Mouse (Mus musculus): ENCODE results near the gene Olfr11. TPM values are rescaled to one million over a fixed set of nuclear protein-coding genes. Genes with fewer than 3 reads are reported as not detected.

Olfr11 gene
- polyA plus RNA-seq (2012; rRNA removed) = not detected in 2 replicates

DNA sequence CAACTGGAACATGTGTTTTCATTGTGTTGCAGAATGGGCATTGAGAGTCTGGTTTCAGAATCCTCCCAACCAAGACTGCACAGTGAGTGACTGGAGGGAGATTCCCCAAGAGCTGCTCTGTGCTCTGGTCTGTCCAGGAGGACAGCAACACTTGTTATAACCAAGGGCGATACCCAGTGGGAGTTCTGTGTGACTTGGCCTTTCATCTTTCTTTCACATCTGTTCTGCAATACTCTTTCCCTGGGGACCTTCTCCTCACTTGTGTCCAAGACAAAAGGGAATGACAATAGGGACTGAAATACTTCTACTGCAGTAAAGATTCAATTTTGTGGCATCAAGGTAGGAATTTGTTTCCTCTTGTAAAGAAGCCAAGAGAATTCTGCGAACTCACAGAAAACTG is at the start of gene Olfr11:
Gene Olfr11, minus strand, starts transcription at position 101 of the 400 bp plus-strand sequence.
- 83% methylated on average over 2 of the region's 2 CpGs for WGBS
- no peak for DNase-seq (ENCODE audit: low read depth, low spot score)

DNA sequence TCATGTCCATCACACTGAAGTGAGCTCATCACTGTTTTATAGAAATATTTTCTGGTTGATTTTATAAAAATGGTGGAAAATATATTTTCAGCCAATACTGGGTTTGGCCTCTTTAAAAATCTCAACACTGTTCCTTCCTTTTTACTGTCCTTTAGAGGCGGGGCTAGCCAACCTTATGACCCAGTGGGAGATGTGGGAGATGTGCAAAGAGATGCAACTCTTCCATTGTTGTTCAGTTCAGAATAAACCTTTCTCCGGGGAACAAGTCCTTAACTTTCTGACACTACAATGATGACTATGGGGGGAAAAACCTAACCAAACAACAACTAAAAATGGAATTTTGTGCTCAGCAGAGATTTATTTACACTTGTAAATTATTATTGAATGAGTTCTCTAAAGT is 35.0 kb upstream of the Olfr11 start, which contains the start of gene Olfr1360:
Gene Olfr1360, minus strand, starts transcription at position 101 of the 400 bp plus-strand sequence.
- no peak for DNase-seq (ENCODE audit: low read depth, low spot score)
- WGBS = 80% methylated on average over 2 of the region's 2 CpGs

DNA sequence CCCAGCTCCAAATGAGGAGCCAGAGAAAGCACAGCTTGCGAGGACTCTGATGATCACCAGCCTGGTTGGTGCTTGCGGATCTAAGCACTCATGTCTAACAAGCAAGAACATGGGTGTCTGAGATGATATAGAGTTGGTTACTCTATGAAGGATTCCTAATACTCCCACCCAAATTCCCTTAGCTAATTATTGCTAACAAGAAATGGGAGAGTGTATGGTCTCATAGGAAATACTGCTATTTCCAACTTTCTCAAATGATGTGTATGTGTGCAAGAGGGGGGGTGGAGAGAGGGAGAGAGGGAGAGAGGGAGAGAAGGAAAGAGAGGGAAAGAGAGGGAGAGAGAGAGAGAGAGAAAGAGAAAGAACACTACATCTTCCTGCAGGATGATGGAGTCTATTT is 21.0 kb upstream of the Olfr11 start, which contains the start of gene Olfr1361:
Gene Olfr1361, minus strand, starts transcription at position 101 of the 400 bp plus-strand sequence.
- 53% methylated on average over 2 of the region's 2 CpGs for WGBS
- DNase-seq (ENCODE audit: low read depth, low spot score) = no peak

- DNase-seq (ENCODE audit: low read depth, low spot score) = no peak
Measured at GRCm38 (mm10) chr13:21613922-21614321, 28.4 kb downstream of the Olfr11 start, which contains the start of gene Olfr1362. Gene Olfr1362 (minus strand): TSS chr13:21614022.

- DNase-seq (ENCODE audit: low read depth, low spot score) = no peak
- 63% methylated on average over 2 of the region's 2 CpGs for WGBS
Measured at GRCm38 (mm10) chr13:21591618-21592017, 50.7 kb downstream of the Olfr11 start.

Other genes starting within 250 kb of the Olfr11 start
- 11.2 and 21.9 TPM in 2 replicates for gene Zkscan3, start 239.8 kb downstream of the Olfr11 start, polyA plus RNA-seq (2012; rRNA removed)
- 0.27 and 0.70 TPM in 2 replicates for gene Pgbd1, start 201.5 kb downstream of the Olfr11 start, polyA plus RNA-seq (2012; rRNA removed)
- gene Zscan26, start 188.8 kb downstream of the Olfr11 start, polyA plus RNA-seq (2012; rRNA removed) = 8.3 and 11.0 TPM in 2 replicates
- gene Nkapl, start 174.0 kb downstream of the Olfr11 start, polyA plus RNA-seq (2012; rRNA removed) = 0.10 TPM in 1 of 2 replicates, not detected in the other
- 0.21 and 0.44 TPM in 2 replicates for gene Zkscan4, start 163.6 kb downstream of the Olfr11 start, polyA plus RNA-seq (2012; rRNA removed)
- not detected in 2 replicates for gene Gm10065, start 163.1 kb downstream of the Olfr11 start, polyA plus RNA-seq (2012; rRNA removed)
- 0.08 and 0.09 TPM in 2 replicates for gene AK157302, start 147.3 kb downstream of the Olfr11 start, polyA plus RNA-seq (2012; rRNA removed)
- gene Gm11273, start 141.1 kb downstream of the Olfr11 start, polyA plus RNA-seq (2012; rRNA removed) = 23.7 and 33.7 TPM in 2 replicates
- gene Zkscan8, start 111.4 kb downstream of the Olfr11 start, polyA plus RNA-seq (2012; rRNA removed) = 1.7 and 2.7 TPM in 2 replicates
- gene Olfr1366, start 99.7 kb downstream of the Olfr11 start, polyA plus RNA-seq (2012; rRNA removed) = not detected in 2 replicates
- gene Olfr1535, start 82.6 kb downstream of the Olfr11 start, polyA plus RNA-seq (2012; rRNA removed) = not detected in 2 replicates
- not detected in 2 replicates for gene Olfr1364, start 60.8 kb downstream of the Olfr11 start, polyA plus RNA-seq (2012; rRNA removed)
- not detected in 2 replicates for gene Olfr1362, start 28.5 kb downstream of the Olfr11 start, polyA plus RNA-seq (2012; rRNA removed)
- gene Olfr1361, start 20.9 kb upstream of the Olfr11 start, polyA plus RNA-seq (2012; rRNA removed) = not detected in 2 replicates
- gene Olfr1360, start 34.9 kb upstream of the Olfr11 start, polyA plus RNA-seq (2012; rRNA removed) = not detected in 2 replicates
- not detected in 2 replicates for gene Olfr1359, start 55.6 kb upstream of the Olfr11 start, polyA plus RNA-seq (2012; rRNA removed)
- gene Hist1h2bl, start 73.6 kb upstream of the Olfr11 start, polyA plus RNA-seq (2012; rRNA removed) = 14.2 and 16.3 TPM in 2 replicates
- gene Hist1h2ai, start 73.9 kb upstream of the Olfr11 start, polyA plus RNA-seq (2012; rRNA removed) = 23.0 and 39.3 TPM in 2 replicates
- gene Hist1h3h, start 75.1 kb upstream of the Olfr11 start, polyA plus RNA-seq (2012; rRNA removed) = 33.4 and 59.9 TPM in 2 replicates
- gene Hist1h2bm, start 79.5 kb upstream of the Olfr11 start, polyA plus RNA-seq (2012; rRNA removed) = 4.5 and 5.5 TPM in 2 replicates
- gene Hist1h4j, start 92.5 kb upstream of the Olfr11 start, polyA plus RNA-seq (2012; rRNA removed) = 3.6 and 5.5 TPM in 2 replicates
- 44.1 and 68.7 TPM in 2 replicates for gene Hist1h4k, start 108.0 kb upstream of the Olfr11 start, polyA plus RNA-seq (2012; rRNA removed)
- 14.9 and 16.4 TPM in 2 replicates for gene Hist1h2ak, start 111.3 kb upstream of the Olfr11 start, polyA plus RNA-seq (2012; rRNA removed)
- gene Hist1h2bn, start 111.6 kb upstream of the Olfr11 start, polyA plus RNA-seq (2012; rRNA removed) = 3.5 and 9.7 TPM in 2 replicates
- 4.2 and 4.5 TPM in 2 replicates for gene Hist1h1b, start 138.1 kb upstream of the Olfr11 start, polyA plus RNA-seq (2012; rRNA removed)
- 46.3 and 55.3 TPM in 2 replicates for gene Hist1h3i, start 140.9 kb upstream of the Olfr11 start, polyA plus RNA-seq (2012; rRNA removed)
- gene Hist1h2an, start 144.7 kb upstream of the Olfr11 start, polyA plus RNA-seq (2012; rRNA removed) = 7.4 and 15.3 TPM in 2 replicates
- gene Hist1h2bp, start 144.9 kb upstream of the Olfr11 start, polyA plus RNA-seq (2012; rRNA removed) = 2.1 and 5.4 TPM in 2 replicates
- 23.8 and 61.7 TPM in 2 replicates for gene Hist1h2bq, start 167.7 kb upstream of the Olfr11 start, polyA plus RNA-seq (2012; rRNA removed)
- gene Hist1h2ao, start 167.9 kb upstream of the Olfr11 start, polyA plus RNA-seq (2012; rRNA removed) = not detected in 2 replicates
- 0.98 TPM in 1 of 2 replicates, not detected in the other for gene Hist1h4m, start 169.2 kb upstream of the Olfr11 start, polyA plus RNA-seq (2012; rRNA removed)
- 38.1 and 56.7 TPM in 2 replicates for gene Hist1h4n, start 189.7 kb upstream of the Olfr11 start, polyA plus RNA-seq (2012; rRNA removed)
- gene Hist1h2ap, start 191.0 kb upstream of the Olfr11 start, polyA plus RNA-seq (2012; rRNA removed) = 253 and 504 TPM in 2 replicates
- gene Hist1h2br, start 191.2 kb upstream of the Olfr11 start, polyA plus RNA-seq (2012; rRNA removed) = 19.9 and 53.9 TPM in 2 replicates

Data from large intestine, adult 2 months (tissue).